13 mouse cellular contexts compared by ENCODE assay signal in the genomic region with DNA sequence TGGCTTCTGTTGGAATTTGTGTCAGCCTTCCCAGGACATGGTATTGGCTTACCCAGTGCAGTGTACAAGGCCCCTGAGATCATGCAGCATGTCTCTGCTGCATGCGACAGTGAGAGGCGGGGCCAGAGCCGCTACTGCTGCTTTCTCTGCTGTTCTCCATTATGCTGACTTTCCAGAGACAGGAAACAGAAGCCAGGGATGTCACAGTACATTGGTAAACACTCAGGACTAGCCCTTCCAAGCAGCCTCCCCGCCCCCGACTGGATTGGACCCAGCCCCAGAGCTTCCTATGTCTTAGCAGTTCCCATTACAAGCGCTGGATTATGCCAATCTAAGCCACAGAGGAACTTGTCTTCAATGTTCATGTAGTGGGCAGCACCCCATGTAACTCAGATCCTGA. TPM values are rescaled to one million over a fixed set of nuclear protein-coding genes. Genes with fewer than 3 reads are reported as not detected.
DNase-seq lines count a peak whose midpoint lies in the region; ATAC-seq and TF ChIP-seq lines count a peak whose summit lies in the region.
"Had no signal": no experiment of that assay in that cellular context is flagged by ENCODE, and none has a peak within 500 bp of the region (broad histone marks: within the 10 kb centered on the region; RNA-seq: fewer than 3 reads in every experiment).

No protein-coding gene starts in this region.

- ATAC-seq in intestine, embryonic 14.5 days (replicated peaks; ENCODE audit: low FRiP score, low TSS enrichment, low read depth) = no peak
- ATAC-seq in intestine, postnatal 0 days = no peak
- no peak for ATAC-seq in embryonic facial prominence, embryonic 11.5 days (replicated peaks; ENCODE audit: insufficient number of reproducible peaks, low FRiP score, low TSS enrichment, low read depth)
- no peak for ATAC-seq in hindbrain, postnatal 0 days
- ATAC-seq: midbrain, embryonic 13.5 days had no signal

- TF ChIP-seq POLR2A in thymus, adult 2 months (IDR thresholded peaks at IDR 0.05; ENCODE audit: control insufficient read depth, extremely low read depth, insufficient read depth, low read length, poor library complexity) = no peak

- TF ChIP-seq CTCF in intestine, postnatal 0 days (IDR thresholded peaks at IDR 0.05; ENCODE audit: low read depth) = no peak
- TF ChIP-seq CTCF in hindbrain, postnatal 0 days (IDR thresholded peaks at IDR 0.05; ENCODE audit: low read depth) = no peak
- no peak for TF ChIP-seq CTCF in thymus, adult 2 months (IDR thresholded peaks at IDR 0.05; ENCODE audit: borderline replicate concordance, control insufficient read depth, extremely low read depth, insufficient read depth, low read length, poor library complexity)

- no peak overlapping the region for H3K9ac ChIP-seq in intestine, embryonic 14.5 days (ENCODE audit: low read length)
- no peak overlapping the region for H3K9ac ChIP-seq in intestine, postnatal 0 days (ENCODE audit: low read depth, low read length)
- H3K9ac ChIP-seq in embryonic facial prominence, embryonic 11.5 days (replicated peaks; ENCODE audit: low read length) = no peak overlapping the region
- no peak overlapping the region for H3K9ac ChIP-seq in hindbrain, postnatal 0 days (replicated peaks; ENCODE audit: low read length)
- H3K9ac ChIP-seq: midbrain, embryonic 13.5 days had no signal

- DNase-seq in intestine, embryonic 14.5 days (ENCODE audit: low spot score) = no peak
- DNase-seq in embryonic facial prominence, embryonic 11.5 days (ENCODE audit: low spot score) = peak; percentile 3
- no peak for DNase-seq in hindbrain, postnatal 0 days (ENCODE audit: low spot score)
- DNase-seq in lung, postnatal 10 days = peak; percentile 87
- DNase-seq in thymus, adult 2 months = no peak
- no peak for DNase-seq in testis, postnatal 10 days (ENCODE audit: low spot score)
- no peak for DNase-seq in layer of hippocampus, adult 8-10 months (ENCODE audit: low spot score in 2 of 2)
- DNase-seq: adrenal gland, adult 8-10 months; cerebellum, adult 2 months had no signal

- peaks cover 60% of the 10 kb centered on the region for H3K36me3 ChIP-seq in intestine, embryonic 14.5 days (ENCODE audit: control insufficient read depth, insufficient read depth, low read length)
- H3K36me3 ChIP-seq in intestine, postnatal 0 days (ENCODE audit: control insufficient read depth, insufficient read depth) = peaks cover 20% of the 10 kb centered on the region; the same call in 1 of the 2 replicates
- peaks cover 15% of the 10 kb centered on the region for H3K36me3 ChIP-seq in embryonic facial prominence, embryonic 11.5 days (replicated peaks; ENCODE audit: control insufficient read depth, insufficient read depth, low read depth, low read length)
- H3K36me3 ChIP-seq in hindbrain, postnatal 0 days (ENCODE audit: insufficient read depth, low read length) = peaks cover 48% of the 10 kb centered on the region
- H3K36me3 ChIP-seq in thymus, adult 2 months (ENCODE audit: control insufficient read depth, insufficient read depth, low read length) = no peaks in the 10 kb centered on the region

- H3K9me3 ChIP-seq in intestine, embryonic 14.5 days (ENCODE audit: control insufficient read depth, low read length) = no peaks in the 10 kb centered on the region
- H3K9me3 ChIP-seq in intestine, postnatal 0 days (ENCODE audit: control insufficient read depth) = no peaks in the 10 kb centered on the region
- H3K9me3 ChIP-seq in embryonic facial prominence, embryonic 11.5 days (replicated peaks; ENCODE audit: control insufficient read depth, low read length) = no peaks in the 10 kb centered on the region
- no peaks in the 10 kb centered on the region for H3K9me3 ChIP-seq in hindbrain, postnatal 0 days (ENCODE audit: low read length)
- H3K9me3 ChIP-seq: forebrain, embryonic 10.5 days; G1E; midbrain, embryonic 13.5 days had no signal

- H3K27me3 ChIP-seq in intestine, embryonic 14.5 days (replicated peaks; ENCODE audit: control insufficient read depth, insufficient read depth, low read length) = no peaks in the 10 kb centered on the region
- H3K27me3 ChIP-seq in intestine, postnatal 0 days (replicated peaks; ENCODE audit: control insufficient read depth, insufficient read depth, low read length) = no peaks in the 10 kb centered on the region
- H3K27me3 ChIP-seq in embryonic facial prominence, embryonic 11.5 days (ENCODE audit: control insufficient read depth, insufficient read depth, low read length) = no peaks in the 10 kb centered on the region
- no peaks in the 10 kb centered on the region for H3K27me3 ChIP-seq in hindbrain, postnatal 0 days (ENCODE audit: insufficient read depth, low read length)
- H3K27me3 ChIP-seq in thymus, adult 2 months (ENCODE audit: control insufficient read depth, insufficient read depth, low read length) = no peaks in the 10 kb centered on the region
- H3K27me3 ChIP-seq: midbrain, embryonic 13.5 days had no signal

- peaks cover 18% of the 10 kb centered on the region for H3K4me1 ChIP-seq in intestine, embryonic 14.5 days (replicated peaks; ENCODE audit: control insufficient read depth, insufficient read depth, low read length)
- H3K4me1 ChIP-seq in intestine, postnatal 0 days (replicated peaks; ENCODE audit: control insufficient read depth, insufficient read depth, low read length) = peaks cover 10% of the 10 kb centered on the region; the same call in 1 of the 2 replicates
- H3K4me1 ChIP-seq in embryonic facial prominence, embryonic 11.5 days (ENCODE audit: control insufficient read depth, insufficient read depth, low read length) = no peaks in the 10 kb centered on the region
- H3K4me1 ChIP-seq in hindbrain, postnatal 0 days (ENCODE audit: insufficient read depth, low read length) = peaks cover 14% of the 10 kb centered on the region
- H3K4me1 ChIP-seq in thymus, adult 2 months (replicated peaks; ENCODE audit: control insufficient read depth, insufficient read depth, low read length) = peaks cover 19% of the 10 kb centered on the region

- 27% methylated on average over 6 of the region's 6 CpGs for WGBS in intestine, embryonic 14.5 days
- WGBS in intestine, postnatal 0 days = 44% methylated on average over 6 of the region's 6 CpGs
- WGBS in embryonic facial prominence, embryonic 11.5 days = 60% methylated on average over 6 of the region's 6 CpGs
- 61% methylated on average over 6 of the region's 6 CpGs for WGBS in hindbrain, postnatal 0 days
- 93% methylated on average over 6 of the region's 6 CpGs for WGBS in thymus, adult 2 months

- H3K4me3 ChIP-seq in intestine, embryonic 14.5 days (ENCODE audit: low read depth, low read length) = no peak overlapping the region
- H3K4me3 ChIP-seq in intestine, postnatal 0 days (ENCODE audit: low read depth, low read length) = no peak overlapping the region
- H3K4me3 ChIP-seq in embryonic facial prominence, embryonic 11.5 days (ENCODE audit: low read depth, low read length) = no peak overlapping the region
- H3K4me3 ChIP-seq in hindbrain, postnatal 0 days (ENCODE audit: low read length) = no peak overlapping the region
- H3K4me3 ChIP-seq in thymus, adult 2 months (ENCODE audit: control insufficient read depth, insufficient read depth, low read length) = no peak overlapping the region
- H3K4me3 ChIP-seq: forebrain, embryonic 10.5 days; midbrain, embryonic 13.5 days had no signal

- peak overlapping the region; percentile 35; the same call in 1 of the 2 replicates for H3K27ac ChIP-seq in intestine, embryonic 14.5 days (ENCODE audit: low read depth)
- H3K27ac ChIP-seq in intestine, postnatal 0 days (ENCODE audit: low read depth, low read length) = no peak overlapping the region
- no peak overlapping the region for H3K27ac ChIP-seq in embryonic facial prominence, embryonic 11.5 days (replicated peaks; ENCODE audit: low read depth, low read length)
- 0 out of 2 replicates have a peak overlapping the region, but pooled peaks have one; percentile 11 for H3K27ac ChIP-seq in hindbrain, postnatal 0 days
- no peak overlapping the region for H3K27ac ChIP-seq in thymus, adult 2 months (ENCODE audit: control insufficient read depth, insufficient read depth, low read length)
- H3K27ac ChIP-seq: forebrain, embryonic 10.5 days; midbrain, embryonic 13.5 days had no signal

- no peak overlapping the region for H3K4me2 ChIP-seq in intestine, embryonic 14.5 days (ENCODE audit: low read length)
- no peak overlapping the region for H3K4me2 ChIP-seq in intestine, postnatal 0 days (replicated peaks; ENCODE audit: low read depth)
- H3K4me2 ChIP-seq in embryonic facial prominence, embryonic 11.5 days (ENCODE audit: low read depth, low read length) = no peak overlapping the region
- H3K4me2 ChIP-seq in hindbrain, postnatal 0 days (ENCODE audit: low read depth, low read length) = no peak overlapping the region
- H3K4me2 ChIP-seq: midbrain, embryonic 13.5 days had no signal

RNA-seq across cellular contexts. Expression of gene Dnlz, which starts 3.7 kb away (rescaled TPM):
- polyA plus RNA-seq in intestine, embryonic 14.5 days (2014; fragmentation: Nextera tagmentation; extraction: Ambion mirVana) = 25.4 and 29.2 TPM in 2 replicates
- 16.4 and 17.0 TPM in 2 replicates for polyA plus RNA-seq in intestine, postnatal 0 days (2015; fragmentation: Nextera tagmentation; extraction: Ambion mirVana)
- 25.1 and 29.8 TPM in 2 replicates for polyA plus RNA-seq in embryonic facial prominence, embryonic 11.5 days (2014; fragmentation: Nextera tagmentation; extraction: Ambion mirVana)
- 38.2 and 38.5 TPM in 2 replicates for total RNA-seq in hindbrain, postnatal 0 days (2014; rRNA removed)
- polyA plus RNA-seq in hindbrain, postnatal 0 days (2015; fragmentation: Nextera tagmentation; extraction: Ambion mirVana) = 25.6 and 28.2 TPM in 2 replicates
- polyA plus RNA-seq in thymus, adult 2 months (2012; rRNA removed) = 31.5 and 32.0 TPM in 2 replicates
- 10 to 100 TPM; 22.4 to 27.7 (median 24.8) TPM for total RNA-seq in layer of hippocampus, adult 8-10 months (2022)

RNA-seq across cellular contexts. Expression of gene Card9, which starts 12.5 kb away (rescaled TPM):
- 1.0 and 1.1 TPM in 2 replicates for polyA plus RNA-seq in intestine, embryonic 14.5 days (2014; fragmentation: Nextera tagmentation; extraction: Ambion mirVana)
- 0.26 and 0.33 TPM in 2 replicates for polyA plus RNA-seq in intestine, postnatal 0 days (2015; fragmentation: Nextera tagmentation; extraction: Ambion mirVana)
- 0.40 and 0.41 TPM in 2 replicates for polyA plus RNA-seq in embryonic facial prominence, embryonic 11.5 days (2014; fragmentation: Nextera tagmentation; extraction: Ambion mirVana)
- 2.0 and 24.2 TPM in 2 replicates for total RNA-seq in hindbrain, postnatal 0 days (2014; rRNA removed)
- polyA plus RNA-seq in hindbrain, postnatal 0 days (2015; fragmentation: Nextera tagmentation; extraction: Ambion mirVana) = 1.5 and 1.6 TPM in 2 replicates
- 39.1 and 51.0 TPM in 2 replicates for polyA plus RNA-seq in thymus, adult 2 months (2012; rRNA removed)
- total RNA-seq in layer of hippocampus, adult 8-10 months (2022) = 1 to 10 TPM; 1.6 to 6.1 (median 4.1) TPM

RNA-seq across cellular contexts. Expression of gene Snapc4, which starts 32.2 kb away (rescaled TPM):
- polyA plus RNA-seq in intestine, embryonic 14.5 days (2014; fragmentation: Nextera tagmentation; extraction: Ambion mirVana) = 30.4 and 31.1 TPM in 2 replicates
- polyA plus RNA-seq in intestine, postnatal 0 days (2015; fragmentation: Nextera tagmentation; extraction: Ambion mirVana) = 5.6 and 6.7 TPM in 2 replicates
- polyA plus RNA-seq in embryonic facial prominence, embryonic 11.5 days (2014; fragmentation: Nextera tagmentation; extraction: Ambion mirVana) = 17.9 and 18.6 TPM in 2 replicates
- total RNA-seq in hindbrain, postnatal 0 days (2014; rRNA removed) = 44.7 and 56.4 TPM in 2 replicates
- 25.6 and 26.1 TPM in 2 replicates for polyA plus RNA-seq in hindbrain, postnatal 0 days (2015; fragmentation: Nextera tagmentation; extraction: Ambion mirVana)
- polyA plus RNA-seq in thymus, adult 2 months (2012; rRNA removed) = 59.2 and 60.4 TPM in 2 replicates
- 10 to 100 TPM; 72.9 to 86.2 (median 82.1) TPM for total RNA-seq in layer of hippocampus, adult 8-10 months (2022)

RNA-seq across cellular contexts. Expression of gene Gpsm1, which starts 32.9 kb away (rescaled TPM):
- polyA plus RNA-seq in intestine, embryonic 14.5 days (2014; fragmentation: Nextera tagmentation; extraction: Ambion mirVana) = 23.4 and 26.7 TPM in 2 replicates
- polyA plus RNA-seq in intestine, postnatal 0 days (2015; fragmentation: Nextera tagmentation; extraction: Ambion mirVana) = 6.3 and 6.9 TPM in 2 replicates
- 31.7 and 39.9 TPM in 2 replicates for polyA plus RNA-seq in embryonic facial prominence, embryonic 11.5 days (2014; fragmentation: Nextera tagmentation; extraction: Ambion mirVana)
- 310 and 330 TPM in 2 replicates for total RNA-seq in hindbrain, postnatal 0 days (2014; rRNA removed)
- polyA plus RNA-seq in hindbrain, postnatal 0 days (2015; fragmentation: Nextera tagmentation; extraction: Ambion mirVana) = 147 and 155 TPM in 2 replicates
- 39.7 and 57.7 TPM in 2 replicates for polyA plus RNA-seq in thymus, adult 2 months (2012; rRNA removed)
- total RNA-seq in layer of hippocampus, adult 8-10 months (2022) = 10 to 100 TPM; 44.1 to 48.7 (median 45.6) TPM

RNA-seq across cellular contexts. Expression of gene Entr1, which starts 40.9 kb away (rescaled TPM):
- 96.2 and 101 TPM in 2 replicates for polyA plus RNA-seq in intestine, embryonic 14.5 days (2014; fragmentation: Nextera tagmentation; extraction: Ambion mirVana)
- 45.6 and 49.3 TPM in 2 replicates for polyA plus RNA-seq in intestine, postnatal 0 days (2015; fragmentation: Nextera tagmentation; extraction: Ambion mirVana)
- polyA plus RNA-seq in embryonic facial prominence, embryonic 11.5 days (2014; fragmentation: Nextera tagmentation; extraction: Ambion mirVana) = 130 and 132 TPM in 2 replicates
- 115 and 135 TPM in 2 replicates for total RNA-seq in hindbrain, postnatal 0 days (2014; rRNA removed)
- 133 and 138 TPM in 2 replicates for polyA plus RNA-seq in hindbrain, postnatal 0 days (2015; fragmentation: Nextera tagmentation; extraction: Ambion mirVana)
- polyA plus RNA-seq in thymus, adult 2 months (2012; rRNA removed) = 216 and 228 TPM in 2 replicates
- total RNA-seq in layer of hippocampus, adult 8-10 months (2022) = 100 to 1,000 TPM; 125 to 165 (median 148) TPM

Comparison
In these comparisons a context has a peak if more than half of its experiments do, and no peak if none do; other contexts are left out.
1. H3K27ac ChIP-seq: peak in intestine, embryonic 14.5 days (single experiment) and hindbrain, postnatal 0 days (single experiment); none in intestine, postnatal 0 days (single experiment), embryonic facial prominence, embryonic 11.5 days (single experiment) and thymus, adult 2 months (single experiment).
2. DNase-seq: peak in embryonic facial prominence, embryonic 11.5 days (single experiment) and lung, postnatal 10 days (single experiment); none in intestine, embryonic 14.5 days (single experiment), hindbrain, postnatal 0 days (single experiment), thymus, adult 2 months (single experiment), testis, postnatal 10 days (single experiment) and layer of hippocampus, adult 8-10 months (0 of 2).
3. RNA of gene Card9, which starts 12.5 kb away (polyA plus RNA-seq): 39.1 to 51.0 TPM in thymus, adult 2 months; 1.5 to 1.6 TPM in hindbrain, postnatal 0 days, 1.0 to 1.1 TPM in intestine, embryonic 14.5 days, 0.40 to 0.41 TPM in embryonic facial prominence, embryonic 11.5 days and 0.26 to 0.33 TPM in intestine, postnatal 0 days; every median in the first group is over 10 times any median in the second.